ENCODE assay signal across 8 mouse cellular contexts in genomic region chr13:81632720-81633415, GRCm38 (mm10). TPM values are rescaled to one million over a fixed set of nuclear protein-coding genes. Genes with fewer than 3 reads are reported as not detected.
DNase-seq lines count a peak whose midpoint lies in the region; ATAC-seq and TF ChIP-seq lines count a peak whose summit lies in the region.

Gene Adgrv1, minus strand, starts transcription at chr13:81633154.

- peak; percentile 92 for DNase-seq in adrenal gland, postnatal 14 days
- peak; percentile 96 for DNase-seq in embryo, embryonic 11 days
- DNase-seq in heart, adult 18-20 months: peak; percentile 26 to 53
- DNase-seq in kidney, adult 18-20 months: peak; percentile 64
- peak; percentile 86 for DNase-seq in limb, embryonic 11.5 days (ENCODE audit: low spot score)
- DNase-seq in midbrain, embryonic 10.5 days (ENCODE audit: low spot score): peak; percentile 99
- DNase-seq in spleen, adult 12 weeks (ENCODE audit: low spot score): no peak

- no peak for TF ChIP-seq POLR2A in small intestine, adult 2 months (IDR thresholded peaks at IDR 0.05; ENCODE audit: low read depth, low read length)

- H3K9me3 ChIP-seq in limb, embryonic 11.5 days (ENCODE audit: control insufficient read depth, low read length): no peaks in the 10 kb centered on the region
- H3K9me3 ChIP-seq in midbrain, embryonic 10.5 days (replicated peaks): no peaks in the 10 kb centered on the region

- H3K27ac ChIP-seq in limb, embryonic 11.5 days (replicated peaks; ENCODE audit: low read depth, low read length): no peak within 1 kb of the TSS
- peak within 1 kb of the TSS; percentile 96 for H3K27ac ChIP-seq in midbrain, embryonic 10.5 days (replicated peaks)
- no peak within 1 kb of the TSS for H3K27ac ChIP-seq in small intestine, adult 2 months (ENCODE audit: insufficient read depth, low read depth, low read length)

- H3K27me3 ChIP-seq in limb, embryonic 11.5 days (ENCODE audit: control insufficient read depth, insufficient read depth, low read length): peaks cover 10% of the 10 kb centered on the region
- no peaks in the 10 kb centered on the region for H3K27me3 ChIP-seq in midbrain, embryonic 10.5 days (ENCODE audit: low read depth, poor library complexity, severe bottlenecking)
- peaks cover 9% of the 10 kb centered on the region for H3K27me3 ChIP-seq in small intestine, adult 2 months (ENCODE audit: control insufficient read depth, insufficient read depth, low read length)

- 0 out of 2 replicates have a peak, but pooled peaks cover 2% of the 10 kb centered on the region for H3K4me1 ChIP-seq in limb, embryonic 11.5 days (ENCODE audit: control insufficient read depth, insufficient read depth, low read length)
- H3K4me1 ChIP-seq in midbrain, embryonic 10.5 days: peaks cover 76% of the 10 kb centered on the region
- peaks cover 6% of the 10 kb centered on the region; the same call in 1 of the 2 replicates for H3K4me1 ChIP-seq in small intestine, adult 2 months (ENCODE audit: control insufficient read depth, insufficient read depth, insufficient read length, low read length)

- peak; percentile 98 for ATAC-seq in limb, embryonic 11.5 days (ENCODE audit: insufficient number of reproducible peaks, low FRiP score, low TSS enrichment, low read depth)

- no peak for TF ChIP-seq CTCF in small intestine, adult 2 months (IDR thresholded peaks at IDR 0.05; ENCODE audit: extremely low read depth, insufficient read length, insufficient replicate concordance, low read depth, low read length)

- no peaks in the 10 kb centered on the region for H3K36me3 ChIP-seq in limb, embryonic 11.5 days (ENCODE audit: control insufficient read depth, insufficient read depth, low read length)
- no peaks in the 10 kb centered on the region for H3K36me3 ChIP-seq in midbrain, embryonic 10.5 days
- no peaks in the 10 kb centered on the region for H3K36me3 ChIP-seq in small intestine, adult 2 months (ENCODE audit: control insufficient read depth, insufficient read depth, low read length)

- peak within 1 kb of the TSS; percentile 40; the same call in 1 of the 2 replicates for H3K9ac ChIP-seq in limb, embryonic 11.5 days (ENCODE audit: low read length)

- peak within 1 kb of the TSS; percentile 45 for H3K4me3 ChIP-seq in limb, embryonic 11.5 days (ENCODE audit: low read depth, low read length)
- peak within 1 kb of the TSS; percentile 92 for H3K4me3 ChIP-seq in midbrain, embryonic 10.5 days
- H3K4me3 ChIP-seq in small intestine, adult 2 months (ENCODE audit: low read depth, low read length): peak within 1 kb of the TSS; percentile 15; the same call in 1 of the 2 replicates

- WGBS in limb, embryonic 11.5 days: 1% methylated on average over 42 of the region's 42 CpGs
- WGBS in midbrain, embryonic 10.5 days: under 1% methylated on average over 42 of the region's 42 CpGs
- WGBS in small intestine, adult 2 months: 4% methylated on average over 42 of the region's 42 CpGs

- peak within 1 kb of the TSS; percentile 86 for H3K4me2 ChIP-seq in limb, embryonic 11.5 days (ENCODE audit: low read depth, severe bottlenecking)

RNA-seq across cellular contexts. Expression of gene Adgrv1, which starts in this region (rescaled TPM):
- total RNA-seq in adrenal gland, postnatal 14 days (2021): 1.5 and 1.9 TPM in 2 replicates
- under 1 TPM; 0.08 to 0.15 TPM for total RNA-seq in heart, adult 18-20 months (2021)
- 0.96 and 1.7 TPM in 2 replicates for polyA plus RNA-seq in limb, embryonic 11.5 days (2014; fragmentation: Nextera tagmentation; extraction: Ambion mirVana)
- polyA plus RNA-seq in midbrain, embryonic 10.5 days (2016; fragmentation: Nextera tagmentation; extraction: Ambion mirVana): 47.3 and 51.2 TPM in 2 replicates
- 0.08 and 1.8 TPM in 2 replicates for polyA plus RNA-seq in small intestine, adult 2 months (2012; rRNA removed)

Comparison
In these comparisons a context has a peak if more than half of its experiments do, and no peak if none do; other contexts are left out.
1. RNA of gene Adgrv1 (polyA plus RNA-seq): 47.3 to 51.2 TPM in midbrain, embryonic 10.5 days; 0.96 to 1.7 TPM in limb, embryonic 11.5 days and 0.08 to 1.8 TPM in small intestine, adult 2 months; every median in the first group is over 10 times any median in the second.
2. Peak in DNase-seq in heart, adult 18-20 months; RNA of the gene not detected or under 1 TPM.
3. H3K4me3 ChIP-seq: peak in every context shown above with its lines; median percentile 92 in midbrain, embryonic 10.5 days; 45 in limb, embryonic 11.5 days; 15 in small intestine, adult 2 months.